ENCODE assay signal across 8 mouse cellular contexts in genomic region chr14:55853621-55854285, GRCm38 (mm10). TPM values are rescaled to one million over a fixed set of nuclear protein-coding genes. Genes with fewer than 3 reads are reported as not detected.
DNase-seq lines count a peak whose midpoint lies in the region; ATAC-seq and TF ChIP-seq lines count a peak whose summit lies in the region.

Gene Nynrin, plus strand, starts transcription at chr14:55854010.

- no peak for ATAC-seq in G1E (ENCODE audit: extremely low read depth, insufficient number of reproducible peaks, low FRiP score, poor library complexity, severe bottlenecking)
- peak; percentile 83 for ATAC-seq in forebrain, embryonic 14.5 days
- ATAC-seq in limb, embryonic 14.5 days (ENCODE audit: low FRiP score, low read depth): peak; percentile 88
- peak; percentile 87 for ATAC-seq in midbrain, embryonic 12.5 days (ENCODE audit: low FRiP score, low read depth)

- peak within 1 kb of the TSS; percentile 83 for H3K9ac ChIP-seq in forebrain, embryonic 14.5 days (ENCODE audit: low read length)
- peak within 1 kb of the TSS; percentile 75 for H3K9ac ChIP-seq in limb, embryonic 14.5 days (ENCODE audit: low read depth, low read length, severe bottlenecking)
- H3K9ac ChIP-seq in midbrain, embryonic 12.5 days (replicated peaks): peak within 1 kb of the TSS; percentile 80

- DNase-seq in G1E (ENCODE audit: low spot score): no peak
- no peak for DNase-seq in adrenal gland, adult 8-10 months
- DNase-seq in forebrain, embryonic 14.5 days (ENCODE audit: low spot score): peak; percentile 82
- DNase-seq in heart, postnatal 4 days: peak; percentile 84
- peak; percentile 91 for DNase-seq in limb, embryonic 14.5 days (ENCODE audit: low spot score)
- peak; percentile 83 for DNase-seq in testis, postnatal 10 days (ENCODE audit: low spot score)
- DNase-seq in left cerebral cortex, postnatal 36 days (ENCODE audit: low spot score in 2 of 2): no peak

- H3K27ac ChIP-seq in forebrain, embryonic 14.5 days (ENCODE audit: low read depth, low read length): peak within 1 kb of the TSS; percentile 85
- peak within 1 kb of the TSS; percentile 96 for H3K27ac ChIP-seq in limb, embryonic 14.5 days (replicated peaks; ENCODE audit: low read depth, low read length)
- peak within 1 kb of the TSS; percentile 89 for H3K27ac ChIP-seq in midbrain, embryonic 12.5 days (replicated peaks)

- 2% methylated on average over 33 of the region's 33 CpGs for whole genome bisulfite sequencing in forebrain, embryonic 14.5 days
- WGBS in limb, embryonic 14.5 days: under 1% methylated on average over 21 of the region's 33 CpGs
- WGBS in midbrain, embryonic 12.5 days: 1% methylated on average over 28 of the region's 33 CpGs

- no peak for TF ChIP-seq CTCF in G1E (IDR thresholded peaks at IDR 0.05; ENCODE audit: low read depth, low read length)

- peaks cover 37% of the 10 kb centered on the region for H3K4me1 ChIP-seq in G1E (ENCODE audit: insufficient read depth, low read depth, low read length)
- peaks cover 36% of the 10 kb centered on the region for H3K4me1 ChIP-seq in forebrain, embryonic 14.5 days (ENCODE audit: control insufficient read depth, insufficient read depth, low read length)
- peaks cover 43% of the 10 kb centered on the region for H3K4me1 ChIP-seq in limb, embryonic 14.5 days (ENCODE audit: control insufficient read depth, insufficient read depth, low read length)
- H3K4me1 ChIP-seq in midbrain, embryonic 12.5 days: peaks cover 55% of the 10 kb centered on the region

- no peaks in the 10 kb centered on the region for H3K9me3 ChIP-seq in G1E (replicated peaks)
- no peaks in the 10 kb centered on the region for H3K9me3 ChIP-seq in forebrain, embryonic 14.5 days (replicated peaks; ENCODE audit: control insufficient read depth, low read length)
- no peaks in the 10 kb centered on the region for H3K9me3 ChIP-seq in limb, embryonic 14.5 days (ENCODE audit: control insufficient read depth, low read length)
- no peaks in the 10 kb centered on the region for H3K9me3 ChIP-seq in midbrain, embryonic 12.5 days

- H3K4me2 ChIP-seq in forebrain, embryonic 14.5 days (ENCODE audit: low read length): peak within 1 kb of the TSS; percentile 81
- peak within 1 kb of the TSS; percentile 95 for H3K4me2 ChIP-seq in limb, embryonic 14.5 days (replicated peaks; ENCODE audit: low read depth, low read length, severe bottlenecking)
- peak within 1 kb of the TSS; percentile 85 for H3K4me2 ChIP-seq in midbrain, embryonic 12.5 days (replicated peaks)

- TF ChIP-seq POLR2A in limb, embryonic 14.5 days (IDR thresholded peaks at IDR 0.05; ENCODE audit: borderline replicate concordance, extremely low read depth, insufficient read depth, insufficient read length): no peak

- H3K4me3 ChIP-seq in G1E (ENCODE audit: low read depth, low read length): peak within 1 kb of the TSS; percentile 71
- peak within 1 kb of the TSS; percentile 61 for H3K4me3 ChIP-seq in forebrain, embryonic 14.5 days (ENCODE audit: low read depth, low read length)
- H3K4me3 ChIP-seq in limb, embryonic 14.5 days (replicated peaks; ENCODE audit: low read length): peak within 1 kb of the TSS; percentile 66
- H3K4me3 ChIP-seq in midbrain, embryonic 12.5 days: peak within 1 kb of the TSS; percentile 62

- intact Hi-C loops in left cerebral cortex, postnatal 36 days (cut with DNase I): no loop called here

- H3K27me3 ChIP-seq in G1E (ENCODE audit: insufficient read depth, low read length): peaks cover 67% of the 10 kb centered on the region
- no peaks in the 10 kb centered on the region for H3K27me3 ChIP-seq in forebrain, embryonic 14.5 days (replicated peaks; ENCODE audit: control insufficient read depth, insufficient read depth, low read length)
- H3K27me3 ChIP-seq in limb, embryonic 14.5 days (ENCODE audit: control insufficient read depth, insufficient read depth, low read length): no peaks in the 10 kb centered on the region
- no peaks in the 10 kb centered on the region for H3K27me3 ChIP-seq in midbrain, embryonic 12.5 days

- no peaks in the 10 kb centered on the region for H3K36me3 ChIP-seq in G1E (replicated peaks)
- no peaks in the 10 kb centered on the region for H3K36me3 ChIP-seq in forebrain, embryonic 14.5 days (ENCODE audit: control insufficient read depth, insufficient read depth, low read length)
- peaks cover 14% of the 10 kb centered on the region for H3K36me3 ChIP-seq in limb, embryonic 14.5 days (ENCODE audit: control insufficient read depth, insufficient read depth, low read length)
- 0 out of 2 replicates have a peak, but pooled peaks cover 4% of the 10 kb centered on the region for H3K36me3 ChIP-seq in midbrain, embryonic 12.5 days

RNA-seq across cellular contexts. Expression of gene Nynrin, which starts in this region (rescaled TPM):
- 4.5 and 5.6 TPM in 2 replicates for total RNA-seq in G1E (2014; fragmentation: Nextera tagmentation)
- total RNA-seq in G1E (2017): 3.0 TPM in 2 replicates
- 3.7 and 4.2 TPM in 2 replicates for polyA plus RNA-seq in G1E (2012)
- 10 to 100 TPM; 14.3 to 23.2 (median 17.2) TPM for total RNA-seq in adrenal gland, adult 8-10 months (2022)
- 6.2 and 7.4 TPM in 2 replicates for polyA plus RNA-seq in forebrain, embryonic 14.5 days (2014; fragmentation: Nextera tagmentation; extraction: Ambion mirVana)
- total RNA-seq in heart, postnatal 4 days (2021): 10 to 100 TPM; 36.0 to 36.3 TPM
- polyA plus RNA-seq in limb, embryonic 14.5 days (2012; rRNA removed): 41.0 and 49.5 TPM in 2 replicates
- 20.6 and 23.6 TPM in 2 replicates for polyA plus RNA-seq in limb, embryonic 14.5 days (2014; fragmentation: Nextera tagmentation; extraction: Ambion mirVana)
- 27.6 and 28.0 TPM in 2 replicates for polyA plus RNA-seq in midbrain, embryonic 12.5 days (2016; fragmentation: Nextera tagmentation; extraction: Ambion mirVana)
- 1 to 10 TPM; 7.9 to 9.5 TPM for total RNA-seq in left cerebral cortex, postnatal 36 days (2021)

Comparison
In these comparisons a context has a peak if more than half of its experiments do, and no peak if none do; other contexts are left out.
1. DNase-seq: peak in forebrain, embryonic 14.5 days (single experiment), heart, postnatal 4 days (single experiment), limb, embryonic 14.5 days (single experiment) and testis, postnatal 10 days (single experiment); none in G1E (single experiment), adrenal gland, adult 8-10 months (single experiment) and left cerebral cortex, postnatal 36 days (0 of 2).
2. Peak in every context shown above with its lines, with median percentiles within 50 percentile points of each other: H3K4me3 ChIP-seq, H3K27ac ChIP-seq, H3K4me2 ChIP-seq and H3K9ac ChIP-seq.